Mouse (Mus musculus): Measurements from ENCODE around the gene Sez6. TPM values are rescaled to one million over a fixed set of nuclear protein-coding genes. Genes with fewer than 3 reads are reported as not detected.
A peak's percentile ranks its signal among the peaks of the same experiment; 100 is the strongest.

The Sez6 gene
- polyA plus RNA-seq, 1 experiment from 2014 or later = 0.17 TPM

GRCm38 (mm10) chr11:77950797-77951228 lies 20.2 kb downstream of the Sez6 start:
- H3K9ac ChIP-seq (ENCODE audit: low read depth, low read length) = no peak overlapping the region
- no peaks in the 10 kb centered on the region for H3K36me3 ChIP-seq (ENCODE audit: insufficient read depth, low read length)
- peaks cover 19% of the 10 kb centered on the region; the same call in 1 of the 2 replicates for H3K27me3 ChIP-seq (ENCODE audit: insufficient read depth, low read length)
- ATAC-seq (replicated peaks; ENCODE audit: low FRiP score, low read depth) = no peak
- H3K27ac ChIP-seq = no peak overlapping the region
- DNase-seq (ENCODE audit: low spot score) = no peak
- H3K9me3 ChIP-seq (replicated peaks; ENCODE audit: low read length) = no peaks in the 10 kb centered on the region
- H3K4me2 ChIP-seq (ENCODE audit: low read length) = no peak overlapping the region
- TF ChIP-seq CTCF (IDR thresholded peaks at IDR 0.05; ENCODE audit: low read depth) = no peak
- H3K4me3 ChIP-seq (replicated peaks; ENCODE audit: low read depth, low read length) = no peak overlapping the region
- no peaks in the 10 kb centered on the region for H3K4me1 ChIP-seq (replicated peaks; ENCODE audit: insufficient read depth, low read length)
- whole genome bisulfite sequencing = 59% methylated on average over 5 of the region's 5 CpGs

GRCm38 (mm10) chr11:77953671-77954070 lies 23.1 kb downstream of the Sez6 start:
- peak; percentile 68 for TF ChIP-seq CTCF (IDR thresholded peaks at IDR 0.05; ENCODE audit: low read depth)
- H3K27me3 ChIP-seq (ENCODE audit: insufficient read depth, low read length) = peaks cover 9% of the 10 kb centered on the region; the same call in 1 of the 2 replicates
- no peaks in the 10 kb centered on the region for H3K9me3 ChIP-seq (replicated peaks; ENCODE audit: low read length)
- no peaks in the 10 kb centered on the region for H3K36me3 ChIP-seq (ENCODE audit: insufficient read depth, low read length)
- DNase-seq (ENCODE audit: low spot score) (peak; percentile 28), ATAC-seq (replicated peaks; ENCODE audit: low FRiP score, low read depth) (no peak)
- 36% methylated on average over 9 of the region's 9 CpGs for WGBS
- H3K9ac ChIP-seq (ENCODE audit: low read depth, low read length) = no peak overlapping the region
- no peak overlapping the region for H3K4me3 ChIP-seq (replicated peaks; ENCODE audit: low read depth, low read length)
- H3K4me2 ChIP-seq (ENCODE audit: low read length) = no peak overlapping the region
- no peak overlapping the region for H3K27ac ChIP-seq
- H3K4me1 ChIP-seq (replicated peaks; ENCODE audit: insufficient read depth, low read length) = no peaks in the 10 kb centered on the region

GRCm38 (mm10) chr11:77956428-77956827 lies 25.8 kb downstream of the Sez6 start:
- WGBS = 53% methylated on average over 3 of the region's 3 CpGs
- Histone ChIP-seq H3K4me3 (replicated peaks; ENCODE audit: low read depth, low read length) (no peak overlapping the region), H3K27me3 (ENCODE audit: insufficient read depth, low read length) (0 out of 2 replicates have a peak, but pooled peaks cover 5% of the 10 kb centered on the region), H3K27ac (no peak overlapping the region), H3K36me3 (ENCODE audit: insufficient read depth, low read length) (no peaks in the 10 kb centered on the region), H3K4me1 (replicated peaks; ENCODE audit: insufficient read depth, low read length) (no peaks in the 10 kb centered on the region), H3K9ac (ENCODE audit: low read depth, low read length) (no peak overlapping the region), H3K4me2 (ENCODE audit: low read length) (no peak overlapping the region), H3K9me3 (replicated peaks; ENCODE audit: low read length) (no peaks in the 10 kb centered on the region)
- ATAC-seq (replicated peaks; ENCODE audit: low FRiP score, low read depth) (no peak), DNase-seq (ENCODE audit: low spot score) (no peak)
- TF ChIP-seq CTCF (IDR thresholded peaks at IDR 0.05; ENCODE audit: low read depth) = no peak

- no peaks in the 10 kb centered on the region for H3K36me3 ChIP-seq (ENCODE audit: insufficient read depth, low read length)
- DNase-seq (ENCODE audit: low spot score) (no peak), ATAC-seq (replicated peaks; ENCODE audit: low FRiP score, low read depth) (no peak)
- no peaks in the 10 kb centered on the region for H3K4me1 ChIP-seq (replicated peaks; ENCODE audit: insufficient read depth, low read length)
- TF ChIP-seq CTCF (IDR thresholded peaks at IDR 0.05; ENCODE audit: low read depth) = no peak
- H3K27me3 ChIP-seq (ENCODE audit: insufficient read depth, low read length) = 0 out of 2 replicates have a peak, but pooled peaks cover 3% of the 10 kb centered on the region
- H3K9me3 ChIP-seq (replicated peaks; ENCODE audit: low read length) = no peaks in the 10 kb centered on the region
- 67% methylated on average over 2 of the region's 2 CpGs for WGBS
- no peak overlapping the region for H3K27ac ChIP-seq
- H3K9ac ChIP-seq (ENCODE audit: low read depth, low read length) = no peak overlapping the region
- H3K4me3 ChIP-seq (replicated peaks; ENCODE audit: low read depth, low read length) = no peak overlapping the region
- no peak overlapping the region for H3K4me2 ChIP-seq (ENCODE audit: low read length)
Measured at GRCm38 (mm10) chr11:77958268-77958667, 27.7 kb downstream of the Sez6 start.

- no peak overlapping the region for H3K27ac ChIP-seq
- TF ChIP-seq CTCF (IDR thresholded peaks at IDR 0.05; ENCODE audit: low read depth) = no peak
- no peaks in the 10 kb centered on the region for H3K9me3 ChIP-seq (replicated peaks; ENCODE audit: low read length)
- no peak overlapping the region for H3K9ac ChIP-seq (ENCODE audit: low read depth, low read length)
- H3K4me3 ChIP-seq (replicated peaks; ENCODE audit: low read depth, low read length) = no peak overlapping the region
- DNase-seq (ENCODE audit: low spot score) (no peak), ATAC-seq (replicated peaks; ENCODE audit: low FRiP score, low read depth) (no peak)
- 55% methylated on average over 9 of the region's 9 CpGs for WGBS
- no peak overlapping the region for H3K4me2 ChIP-seq (ENCODE audit: low read length)
- H3K27me3 ChIP-seq (ENCODE audit: insufficient read depth, low read length) = 0 out of 2 replicates have a peak, but pooled peaks cover 3% of the 10 kb centered on the region
- no peaks in the 10 kb centered on the region for H3K4me1 ChIP-seq (replicated peaks; ENCODE audit: insufficient read depth, low read length)
- no peaks in the 10 kb centered on the region for H3K36me3 ChIP-seq (ENCODE audit: insufficient read depth, low read length)
Measured at GRCm38 (mm10) chr11:77958932-77959331, 28.3 kb downstream of the Sez6 start.

GRCm38 (mm10) chr11:77960199-77960598 lies 29.6 kb downstream of the Sez6 start:
- Histone ChIP-seq H3K27ac (no peak overlapping the region), H3K27me3 (ENCODE audit: insufficient read depth, low read length) (0 out of 2 replicates have a peak, but pooled peaks cover 3% of the 10 kb centered on the region), H3K36me3 (ENCODE audit: insufficient read depth, low read length) (no peaks in the 10 kb centered on the region), H3K9ac (ENCODE audit: low read depth, low read length) (no peak overlapping the region), H3K9me3 (replicated peaks; ENCODE audit: low read length) (no peaks in the 10 kb centered on the region), H3K4me1 (replicated peaks; ENCODE audit: insufficient read depth, low read length) (no peaks in the 10 kb centered on the region), H3K4me2 (ENCODE audit: low read length) (no peak overlapping the region), H3K4me3 (replicated peaks; ENCODE audit: low read depth, low read length) (no peak overlapping the region)
- TF ChIP-seq CTCF (IDR thresholded peaks at IDR 0.05; ENCODE audit: low read depth) = no peak
- DNase-seq (ENCODE audit: low spot score) (no peak), ATAC-seq (replicated peaks; ENCODE audit: low FRiP score, low read depth) (no peak)
- 51% methylated on average over 9 of the region's 9 CpGs for WGBS

- 29% methylated on average over 5 of the region's 5 CpGs for WGBS
- ATAC-seq (replicated peaks; ENCODE audit: low FRiP score, low read depth) = no peak
- 0 out of 2 replicates have a peak, but pooled peaks cover 3% of the 10 kb centered on the region for H3K27me3 ChIP-seq (ENCODE audit: insufficient read depth, low read length)
Measured at GRCm38 (mm10) chr11:77960898-77961297, 30.3 kb downstream of the Sez6 start.

More at GRCm38 (mm10) chr11:77960898-77961297, 30.3 kb downstream of the Sez6 start:
- Histone ChIP-seq H3K27ac (no peak overlapping the region), H3K9me3 (replicated peaks; ENCODE audit: low read length) (no peaks in the 10 kb centered on the region), H3K4me3 (replicated peaks; ENCODE audit: low read depth, low read length) (no peak overlapping the region), H3K4me2 (ENCODE audit: low read length) (no peak overlapping the region), H3K36me3 (ENCODE audit: insufficient read depth, low read length) (no peaks in the 10 kb centered on the region), H3K4me1 (replicated peaks; ENCODE audit: insufficient read depth, low read length) (no peaks in the 10 kb centered on the region), H3K9ac (ENCODE audit: low read depth, low read length) (no peak overlapping the region)
- no peak for DNase-seq (ENCODE audit: low spot score)
- no peak for TF ChIP-seq CTCF (IDR thresholded peaks at IDR 0.05; ENCODE audit: low read depth)

Data from kidney, postnatal 0 days (tissue).